Mouse (Mus musculus) adipocyte (in vitro differentiated cells): ENCODE results near the gene Ptpn18.
"Not testable (repeated sequence)": the region's sequence is repeated elsewhere in the genome, so short reads cannot be mapped to it uniquely, and the experiment has no call there.

Source experiments
- DNase-seq: peaks from one replicate; pipeline ENCODE4 v3.0.0-alpha.2; 2016; ENCODE audit warnings: low spot score

Gene Ptpn18

DNA sequence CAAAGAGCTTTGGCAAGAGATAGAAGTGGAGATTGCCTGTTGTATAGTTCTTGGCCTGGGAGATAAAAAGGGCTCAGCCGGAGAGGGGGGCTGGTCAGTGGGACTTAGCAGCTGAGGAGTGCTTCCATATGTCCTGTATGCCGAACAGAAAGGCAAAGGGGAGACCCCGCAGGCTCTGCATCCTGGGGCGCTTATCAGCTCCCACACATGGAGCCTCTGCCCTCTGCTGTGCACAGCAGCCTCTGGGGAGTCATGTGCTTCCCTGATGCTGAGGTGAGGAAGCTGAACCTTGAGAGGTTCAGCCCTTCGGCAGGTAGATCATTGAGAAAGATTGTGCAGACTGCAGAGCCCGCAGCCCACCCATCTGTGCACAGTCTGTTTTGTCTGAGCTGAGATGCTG is 57.7 kb downstream of the Ptpn18 start:
- not testable (repeated sequence) for DNase-seq

DNA sequence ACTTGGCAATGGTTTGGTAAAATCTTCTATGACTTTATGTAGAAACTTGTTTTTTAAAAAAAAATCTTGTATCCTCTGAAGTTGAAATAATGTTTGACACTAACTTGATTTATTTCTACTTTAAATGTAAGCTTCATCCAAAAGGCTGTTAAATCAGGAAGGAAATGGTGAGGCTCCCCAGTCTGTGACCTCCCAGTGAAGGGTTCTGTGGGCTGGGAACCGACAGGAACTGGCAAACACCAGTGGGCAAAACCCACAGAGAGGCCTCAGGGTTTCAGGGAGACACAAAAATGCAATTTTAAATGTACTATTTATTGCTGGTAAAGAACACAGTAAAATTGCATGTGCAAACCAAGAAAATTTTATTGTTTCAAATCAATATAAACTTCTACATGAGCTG is 58.2 kb downstream of the Ptpn18 start:
- not testable (repeated sequence) for DNase-seq

DNA sequence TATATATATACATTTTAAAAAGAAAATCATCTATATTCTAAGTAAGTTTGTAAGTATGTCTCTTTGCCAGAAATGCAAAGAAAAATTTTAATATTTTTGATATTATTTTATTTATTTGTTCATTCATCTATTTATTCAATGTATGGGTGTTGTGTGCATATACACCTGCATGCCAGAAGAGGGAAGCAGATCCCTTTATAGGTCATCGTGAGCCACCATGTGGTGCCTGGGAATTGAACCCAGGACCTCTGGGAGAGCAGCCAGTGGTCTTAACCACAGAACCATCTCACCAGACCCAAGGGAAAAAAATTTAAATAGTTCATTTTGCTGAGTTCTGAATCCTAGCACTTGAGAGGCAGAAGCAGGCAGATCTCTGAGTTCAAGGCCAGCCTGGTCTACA is 58.7 kb downstream of the Ptpn18 start:
- no peak for DNase-seq

DNA sequence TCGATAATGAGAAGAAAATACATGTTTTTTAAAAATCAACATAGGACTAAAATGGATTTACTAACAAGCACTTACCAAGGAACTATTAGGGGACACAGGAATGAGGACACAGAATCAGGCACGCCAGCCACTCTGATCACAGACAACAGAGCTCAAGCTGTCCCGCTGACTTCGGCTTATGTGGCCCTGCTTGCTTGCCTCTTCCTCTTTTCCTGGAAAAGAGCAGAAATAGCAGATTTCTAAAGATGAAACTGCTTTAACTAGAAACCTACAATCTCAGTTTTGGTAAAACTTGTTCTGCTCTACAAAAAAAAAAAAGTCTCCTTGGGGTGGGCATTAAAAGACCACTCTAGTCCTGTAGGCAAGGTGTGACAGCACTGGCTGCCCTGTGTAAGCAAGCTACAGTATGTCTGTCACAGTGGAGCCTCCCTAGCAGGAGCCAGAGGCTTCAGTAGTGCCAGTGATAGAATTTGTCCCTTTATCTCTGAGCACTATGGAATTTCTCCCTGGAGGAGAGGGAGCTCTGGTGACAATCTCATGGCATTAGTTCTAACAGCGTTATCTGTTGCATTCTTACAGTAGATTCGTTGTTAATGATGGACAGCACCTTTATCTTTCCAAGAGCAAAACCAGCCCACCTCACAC is 62.8 kb downstream of the Ptpn18 start:
- no peak for DNase-seq

DNA sequence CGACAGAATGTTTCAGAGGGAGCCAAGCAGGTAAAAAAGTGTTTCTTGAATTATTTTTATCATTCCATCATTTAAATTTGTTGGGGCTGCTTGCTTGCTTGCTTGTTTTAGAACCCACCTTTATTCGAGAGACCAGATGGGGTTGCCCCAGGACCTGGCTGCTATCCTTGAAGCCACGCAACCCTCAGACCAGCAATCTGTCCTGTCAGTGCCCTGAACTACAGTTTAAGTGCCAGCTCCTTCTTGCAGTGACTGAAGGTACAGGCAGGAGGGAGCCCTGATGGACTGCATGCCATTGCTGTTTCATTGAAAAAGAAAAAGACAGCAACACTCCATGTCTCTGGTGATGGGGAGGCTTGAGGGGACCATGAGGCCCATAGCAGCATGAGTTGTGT is 63.3 kb downstream of the Ptpn18 start:
- no peak for DNase-seq

DNA sequence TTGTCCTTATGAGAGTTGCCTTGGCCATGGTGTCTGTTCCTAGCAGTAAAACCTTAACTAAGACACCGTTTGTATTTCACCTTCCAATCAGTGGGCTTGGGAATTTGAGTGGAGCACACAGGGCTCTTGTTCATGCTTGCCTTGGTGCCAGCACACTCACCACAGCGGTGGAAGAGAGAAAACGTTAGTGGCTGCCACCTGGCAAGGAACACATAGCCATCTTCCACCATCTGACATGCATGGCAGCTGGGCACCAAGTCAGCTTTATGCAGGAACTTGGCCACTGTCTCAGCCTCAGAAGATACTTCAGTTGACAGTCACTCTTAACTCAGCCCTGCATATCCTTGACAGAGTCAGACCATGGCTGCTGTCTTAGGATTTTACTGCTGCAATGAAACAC is 64.1 kb downstream of the Ptpn18 start:
- DNase-seq: no peak
